Mouse (Mus musculus) G1E (cell line): ENCODE results near the gene Ell.

Experiments
- CTCF ChIP-seq: IDR thresholded peaks from 2 replicates; pipeline ENCODE4 v1.5.1; 2012; ENCODE audit warnings: low read depth, low read length, inconsistent platforms, mixed read lengths
- GATA1 ChIP-seq: IDR thresholded peaks from 2 replicates; pipeline ENCODE4 v1.6.1; 2012; ENCODE audit warnings: borderline replicate concordance, low read length, inconsistent platforms, mixed read lengths
- TAL1 ChIP-seq: conservative IDR thresholded peaks from 2 replicates; pipeline ENCODE4 v1.6.1; 2012; ENCODE audit warnings: low read depth, low read length, inconsistent platforms, mixed read lengths

DNA sequence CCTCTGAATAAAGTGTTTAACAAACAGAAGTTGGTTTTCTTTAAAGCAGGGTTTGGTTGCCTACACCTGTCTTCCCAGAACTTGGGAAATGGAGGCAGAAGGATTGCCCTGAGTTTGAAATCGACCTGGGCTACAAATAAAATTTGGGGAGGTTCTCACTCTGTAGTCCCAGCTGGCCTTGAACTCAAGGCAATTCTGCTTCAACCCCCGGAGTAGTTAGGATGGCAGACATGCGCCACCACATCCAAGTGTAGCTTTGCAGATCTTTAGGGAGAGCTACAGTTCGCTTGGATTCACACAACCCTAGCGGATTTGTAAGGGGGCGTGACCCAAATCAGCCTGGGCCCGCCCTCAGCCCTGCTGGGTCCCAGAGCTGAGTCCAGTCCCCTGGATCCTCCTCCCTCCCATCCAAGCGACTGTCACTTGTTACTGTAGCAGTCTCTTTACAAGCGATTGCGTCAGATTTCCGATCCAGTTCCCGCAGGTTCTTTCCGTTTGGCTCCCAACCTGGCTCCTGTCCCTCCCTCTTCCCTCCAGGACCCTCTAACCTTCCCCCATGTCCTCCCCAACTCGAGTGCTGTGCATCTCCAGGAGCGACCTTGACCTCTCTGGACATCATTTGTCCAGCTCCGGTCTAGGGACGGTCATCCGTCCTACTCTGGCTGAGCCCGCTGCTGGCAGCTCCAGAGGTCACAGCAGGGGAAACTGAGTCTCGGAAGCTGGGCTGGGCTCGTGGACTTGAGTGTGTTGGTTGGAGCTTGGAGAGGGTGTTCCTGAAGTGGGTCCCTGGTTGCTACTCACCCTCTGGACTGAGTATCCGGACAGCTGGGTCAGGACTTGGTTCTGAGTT is 91.5 kb downstream of the Ell start:
- TF ChIP-seq GATA1 (no peak), CTCF (no peak), TAL1 (no peak)
